Mouse (Mus musculus) stomach, postnatal 0 days (tissue): Measurements from ENCODE around the gene Gbx2.

Experiments used
- CTCF ChIP-seq: IDR thresholded peaks from 2 replicates; pipeline ENCODE4 v1.5.1; 2016; ENCODE audit warnings: antibody characterized with exemption, low read depth, mild to moderate bottlenecking, moderate library complexity
- EP300 ChIP-seq: optimal IDR thresholded peaks from 2 replicates; pipeline ENCODE3; 2016; ENCODE audit warnings: antibody characterized with exemption

GRCm38 (mm10) chr1:89969072-89969713 lies 38.2 kb upstream of the Gbx2 start:
- TF ChIP-seq EP300 (no peak), CTCF (no peak)
